Mouse (Mus musculus): ENCODE data around the gene Gm17359. TPM values are rescaled to one million over a fixed set of nuclear protein-coding genes. Genes with fewer than 3 reads are reported as not detected.

Gene Gm17359
- polyA plus RNA-seq, 1 experiment: not detected

Other genes with a start within 250 kb of the Gm17359 start
- 3.6 and 7.7 TPM in 2 replicates for gene Rapgef2, start 50.1 kb upstream of the Gm17359 start, polyA plus RNA-seq (2012; rRNA removed)
- gene Fnip2, start 231.1 kb downstream of the Gm17359 start, polyA plus RNA-seq (2012; rRNA removed): 1.1 and 2.2 TPM in 2 replicates